Mouse (Mus musculus) intestine, postnatal 0 days (tissue): Measurements from ENCODE around the gene Sytl3. TPM values are rescaled to one million over a fixed set of nuclear protein-coding genes. Genes with fewer than 3 reads are reported as not detected.
A peak's percentile ranks its signal among the peaks of the same experiment; 100 is the strongest.
"Not testable (repeated sequence)": the region's sequence is repeated elsewhere in the genome, so short reads cannot be mapped to it uniquely, and the experiment has no call there.

Source experiments
- ATAC-seq: fragments of 200-750 bp; cut with Nextera tagmentation; 2 replicates; pipeline ENCODE4 v1.8.0; 2017; ENCODE audit warnings: mild to moderate bottlenecking, moderate TSS enrichment, moderate library complexity
- H3K27ac ChIP-seq: fragments of 300-500 bp; sonication (generic); 2 replicates; pipeline ENCODE4 v1.5.1; 2014; ENCODE audit warnings: mild to moderate bottlenecking, low read depth, low read length, moderate library complexity
- H3K27me3 ChIP-seq: fragments of 300-500 bp; sonication (generic); replicated peaks from 2 replicates; pipeline ENCODE4 v1.6.1; 2014; ENCODE audit warnings: low read length, mixed read lengths; ENCODE audit not compliant: control insufficient read depth, insufficient read depth
- H3K36me3 ChIP-seq: fragments of 300-500 bp; sonication (generic); 2 replicates; pipeline ENCODE4 v1.6.1; 2014; ENCODE audit warnings: mild to moderate bottlenecking, moderate library complexity; ENCODE audit not compliant: control insufficient read depth, insufficient read depth
- H3K4me1 ChIP-seq: fragments of 300-500 bp; sonication (generic); replicated peaks from 2 replicates; pipeline ENCODE4 v1.6.1; 2014; ENCODE audit warnings: antibody characterized with exemption, low read length, mixed read lengths; ENCODE audit not compliant: control insufficient read depth, insufficient read depth
- H3K4me2 ChIP-seq: fragments of 300-500 bp; sonication (generic); replicated peaks from 2 replicates; pipeline ENCODE4 v1.6.1; 2014; ENCODE audit warnings: low read depth, mild to moderate bottlenecking, moderate library complexity
- H3K4me3 ChIP-seq: fragments of 300-500 bp; sonication (generic); 2 replicates; pipeline ENCODE4 v1.5.1; 2014; ENCODE audit warnings: low read depth, low read length
- H3K9ac ChIP-seq: fragments of 300-500 bp; sonication (generic); 2 replicates; pipeline ENCODE4 v1.6.1; 2014; ENCODE audit warnings: mild to moderate bottlenecking, low read depth, low read length
- H3K9me3 ChIP-seq: fragments of 300-500 bp; sonication (generic); 2 replicates; pipeline ENCODE4 v1.6.1; 2016; ENCODE audit warnings: mixed run types; ENCODE audit not compliant: control insufficient read depth
- WGBS: fragments of 180-500 bp; shearing (Covaris S2); extraction: QIAGEN DNeasy Blood & Tissue Kit; methylation state at CpG from one replicate; pipeline ENCODE4 v1.1.7; 2014; 5-methylcytosine and 5-hydroxymethylcytosine counted together
- polyA plus RNA-seq: library from polyadenylated mRNA; unstranded; fragments of >200 nt; fragmentation: Nextera tagmentation; extraction: Ambion mirVana; gene quantifications from 2 replicates; pipeline ENCODE4 v1.2.1, GENCODE M21; 2015

Gene Sytl3
- polyA plus RNA-seq, result 10.7 and 11.0 TPM in 2 replicates

DNA sequence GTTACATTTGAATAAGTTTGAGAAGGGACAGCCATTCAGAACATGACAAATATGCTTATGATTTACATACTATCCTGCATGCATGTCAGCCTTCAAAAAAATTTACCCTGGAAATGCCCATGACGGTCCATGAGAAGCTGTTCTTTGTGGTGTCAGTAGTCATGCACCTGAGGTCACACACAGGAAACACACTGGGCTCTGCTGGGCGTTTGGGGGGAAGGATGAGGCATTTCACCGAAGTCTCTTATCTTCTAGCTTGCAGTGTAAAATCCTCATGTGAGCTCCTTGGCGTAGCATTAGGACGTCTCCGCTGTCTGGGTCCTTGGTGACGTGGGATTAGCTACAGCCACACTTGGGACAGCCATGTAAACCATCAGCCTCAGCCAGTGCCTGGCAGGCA is at the start of gene Sytl3:
TSS of gene Sytl3 (plus strand) at position 293 of the 400 bp plus-strand sequence.
- not testable (repeated sequence) for H3K9me3 ChIP-seq, ATAC-seq, H3K27me3 ChIP-seq, H3K4me2 ChIP-seq, H3K27ac ChIP-seq, H3K36me3 ChIP-seq, H3K4me1 ChIP-seq, H3K9ac ChIP-seq, H3K4me3 ChIP-seq
- 74% methylated on average over 3 of the region's 7 CpGs for WGBS

- not testable (repeated sequence) for H3K27me3 ChIP-seq, H3K9me3 ChIP-seq, H3K9ac ChIP-seq, H3K4me3 ChIP-seq, H3K4me2 ChIP-seq, H3K27ac ChIP-seq, H3K36me3 ChIP-seq, H3K4me1 ChIP-seq, ATAC-seq
- WGBS, result 89% methylated on average over 11 of the region's 14 CpGs
Measured at GRCm38 (mm10) chr17:6613524-6613923, 45.4 kb upstream of the Sytl3 start.

DNA sequence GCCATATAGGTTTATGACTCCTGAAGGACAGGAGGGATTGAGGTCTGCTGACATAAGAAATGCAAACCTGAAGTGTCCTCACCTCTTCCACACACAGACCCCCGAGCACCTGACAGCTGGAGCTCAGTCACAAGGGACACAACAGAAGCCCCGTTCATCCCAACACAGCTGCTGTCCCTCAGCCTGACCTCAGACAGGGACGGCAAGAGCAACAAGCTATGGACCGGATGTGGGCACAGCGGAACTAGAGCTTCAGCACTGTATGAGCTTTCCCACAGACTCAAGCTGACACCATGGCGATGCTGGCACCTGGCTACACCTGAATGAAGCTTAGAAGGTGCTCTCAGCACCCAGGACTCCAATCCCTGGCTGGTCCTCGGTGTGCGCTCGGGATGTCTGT is 44.6 kb upstream of the Sytl3 start:
- H3K4me3 ChIP-seq, H3K36me3 ChIP-seq, H3K9me3 ChIP-seq, H3K4me1 ChIP-seq, H3K27ac ChIP-seq, H3K4me2 ChIP-seq, H3K9ac ChIP-seq, H3K27me3 ChIP-seq, ATAC-seq: not testable (repeated sequence)
- WGBS, result 75% methylated on average over 3 of the region's 9 CpGs

- WGBS, result 91% methylated on average over 9 of the region's 9 CpGs
- not testable (repeated sequence) for H3K27me3 ChIP-seq, H3K27ac ChIP-seq, ATAC-seq, H3K9ac ChIP-seq, H3K4me3 ChIP-seq, H3K36me3 ChIP-seq, H3K9me3 ChIP-seq, H3K4me1 ChIP-seq, H3K4me2 ChIP-seq
Measured at GRCm38 (mm10) chr17:6616731-6617130, 42.2 kb upstream of the Sytl3 start.

GRCm38 (mm10) chr17:6617689-6618400 is 41.0 kb upstream of the Sytl3 start:
- not testable (repeated sequence) for H3K4me2 ChIP-seq, H3K4me1 ChIP-seq, H3K9me3 ChIP-seq, H3K27me3 ChIP-seq, H3K4me3 ChIP-seq, H3K36me3 ChIP-seq, H3K9ac ChIP-seq
- WGBS, result 19% methylated on average over 6 of the region's 13 CpGs
- peak overlapping the region; percentile 50 for H3K27ac ChIP-seq
- ATAC-seq, result peak; percentile 90

GRCm38 (mm10) chr17:6619271-6619670 is 39.6 kb upstream of the Sytl3 start:
- H3K9ac ChIP-seq, H3K9me3 ChIP-seq, H3K4me3 ChIP-seq, H3K4me1 ChIP-seq, ATAC-seq, H3K4me2 ChIP-seq, H3K36me3 ChIP-seq, H3K27ac ChIP-seq, H3K27me3 ChIP-seq: not testable (repeated sequence)
- 75% methylated on average over 5 of the region's 5 CpGs for WGBS

GRCm38 (mm10) chr17:6620035-6620434 is 38.9 kb upstream of the Sytl3 start:
- ATAC-seq, H3K36me3 ChIP-seq, H3K4me2 ChIP-seq, H3K4me1 ChIP-seq, H3K27me3 ChIP-seq, H3K27ac ChIP-seq, H3K9me3 ChIP-seq, H3K9ac ChIP-seq, H3K4me3 ChIP-seq: not testable (repeated sequence)
- 57% methylated on average over 6 of the region's 6 CpGs for WGBS

- not testable (repeated sequence) for H3K27me3 ChIP-seq, H3K36me3 ChIP-seq, H3K4me1 ChIP-seq, H3K9ac ChIP-seq, H3K4me3 ChIP-seq, H3K9me3 ChIP-seq, ATAC-seq
- Histone ChIP-seq H3K4me2 (peak overlapping the region; percentile 35), H3K27ac (peak overlapping the region; percentile 62; the same call in 1 of the 2 replicates)
- WGBS, result 62% methylated on average over 17 of the region's 20 CpGs
Measured at GRCm38 (mm10) chr17:6620730-6621451, 38.0 kb upstream of the Sytl3 start.

GRCm38 (mm10) chr17:6621976-6622375 is 36.9 kb upstream of the Sytl3 start:
- 78% methylated on average over 11 of the region's 12 CpGs for WGBS
- H3K27ac ChIP-seq, H3K4me1 ChIP-seq, ATAC-seq, H3K4me3 ChIP-seq, H3K4me2 ChIP-seq, H3K9ac ChIP-seq, H3K36me3 ChIP-seq, H3K27me3 ChIP-seq, H3K9me3 ChIP-seq: not testable (repeated sequence)
